Mouse (Mus musculus) layer of hippocampus, adult 8-10 months (tissue): ENCODE measurements around the gene Akr1b10. TPM values are rescaled to one million over a fixed set of nuclear protein-coding genes. Genes with fewer than 3 reads are reported as not detected.

Experiments used
- total RNA-seq, 4 experiments: library from RNA; stranded (reverse); gene quantifications; 2 replicates each; pipeline ENCODE4 v1.2.4; 2022

The Akr1b10 gene
- total RNA-seq, 4 experiments from 2014 or later: 27.6 to 30.6 (median 29.2) TPM

Other genes with a start within 250 kb of the Akr1b10 start
- 10 to 100 TPM; 58.5 to 67.9 (median 66.1) TPM for gene Slc35b4, start 207.1 kb upstream of the Akr1b10 start, total RNA-seq
- gene Akr1b3, start 66.7 kb upstream of the Akr1b10 start, total RNA-seq: 10 to 100 TPM; 44.6 to 55.6 (median 48.9) TPM
- 1 to 10 TPM in 2 of 4 experiments, under 1 TPM in 2; 0.35 to 3.3 (median 1.4) TPM for gene Akr1b8, start 30.1 kb upstream of the Akr1b10 start, total RNA-seq
- 1 to 10 TPM in 2 of 4 experiments, under 1 TPM in 1, not detected in 1; 0.50 to 1.3 (median 1.1) TPM for gene Akr1b7, start 28.1 kb downstream of the Akr1b10 start, total RNA-seq
- gene Bpgm, start 92.0 kb downstream of the Akr1b10 start, total RNA-seq: 10 to 100 TPM; 63.6 to 68.3 (median 66.9) TPM
- 10 to 100 TPM; 28.3 to 38.6 (median 29.0) TPM for gene Cald1, start 214.3 kb downstream of the Akr1b10 start, total RNA-seq